Mouse (Mus musculus) ovary, postnatal 36 days (tissue): Measurements from ENCODE around the gene Ino80e.
A peak's percentile ranks its signal among the peaks of the same experiment; 100 is the strongest.
"Not testable (repeated sequence)": the region's sequence is repeated elsewhere in the genome, so short reads cannot be mapped to it uniquely, and the experiment has no call there.

Experiments
- DNase-seq: peaks from one replicate; pipeline ENCODE4 v3.0.0; 2022; ENCODE audit warnings: low spot score, mixed read lengths

Ino80e gene

DNA sequence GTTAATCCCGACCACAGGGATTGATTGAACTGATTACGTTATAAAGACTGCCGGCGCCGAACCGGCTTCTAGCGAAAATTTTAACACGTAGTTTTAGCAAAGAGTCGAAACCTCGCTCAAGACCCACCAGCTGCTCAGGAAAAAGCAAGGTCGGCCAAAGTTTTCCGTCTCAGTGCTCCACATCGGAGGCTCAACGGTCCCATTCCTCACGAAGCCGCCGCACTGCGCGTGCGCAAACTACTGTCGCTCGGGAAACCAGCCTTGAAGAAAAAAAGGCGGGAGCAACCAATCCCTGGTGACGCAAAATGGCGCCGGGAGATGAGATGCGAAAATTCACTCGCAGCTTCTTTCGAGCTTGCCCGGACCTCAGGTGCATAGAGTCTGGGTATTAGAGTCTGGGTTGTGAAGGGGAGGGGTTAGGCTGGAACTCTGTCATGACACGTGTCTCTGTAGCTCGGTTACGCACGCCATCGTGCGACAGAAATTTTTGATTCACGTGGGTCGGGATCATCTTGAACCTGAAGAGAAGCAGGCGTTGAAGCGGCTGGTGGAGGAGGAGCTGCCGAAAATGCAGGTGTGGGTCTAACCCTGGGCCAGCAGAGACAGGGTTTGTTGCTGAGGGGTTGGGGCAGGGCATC, at the start of gene Ino80e:
Gene Ino80e (minus strand): TSS at position 231 of the 638 bp plus-strand sequence.
- peak; percentile 91 for DNase-seq

DNA sequence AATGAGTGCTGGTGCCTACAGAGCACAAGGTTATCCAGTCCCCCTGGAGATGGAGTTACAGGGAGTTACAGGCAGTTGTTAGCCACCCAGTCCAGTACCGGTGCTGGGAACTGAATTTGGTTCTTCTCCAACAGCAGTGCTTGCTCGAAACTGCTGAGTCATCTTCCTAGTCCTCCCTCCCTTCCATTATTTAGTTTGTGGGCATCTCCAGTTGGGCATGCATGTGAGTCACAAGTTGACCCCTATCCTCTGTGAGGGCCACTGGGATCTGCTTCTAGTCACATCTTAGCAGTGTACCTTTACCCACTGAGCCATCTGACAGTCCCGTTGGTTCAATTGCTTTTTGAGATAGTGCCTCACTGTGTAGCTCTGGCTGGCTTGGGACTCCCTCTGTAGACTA, 43.4 kb upstream of the Ino80e start:
- no peak for DNase-seq

DNA sequence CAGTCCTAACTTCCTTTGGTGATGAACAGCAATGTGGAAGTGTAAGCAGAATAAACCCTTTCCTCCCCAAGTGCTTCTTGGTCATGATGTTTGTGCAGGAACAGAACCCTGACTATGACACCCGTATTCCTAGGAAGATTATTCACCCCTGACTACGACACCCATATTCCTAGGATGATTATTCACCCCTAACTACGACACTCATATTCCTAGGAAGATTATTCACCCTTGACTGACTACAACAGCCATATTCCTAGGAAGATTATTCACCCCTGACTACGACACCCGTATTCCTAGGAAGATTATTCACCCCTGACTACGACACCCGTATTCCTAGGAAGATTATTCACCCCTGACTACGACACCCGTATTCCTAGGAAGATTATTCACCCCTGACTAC, 37.6 kb upstream of the Ino80e start:
- DNase-seq, result not testable (repeated sequence)

DNA sequence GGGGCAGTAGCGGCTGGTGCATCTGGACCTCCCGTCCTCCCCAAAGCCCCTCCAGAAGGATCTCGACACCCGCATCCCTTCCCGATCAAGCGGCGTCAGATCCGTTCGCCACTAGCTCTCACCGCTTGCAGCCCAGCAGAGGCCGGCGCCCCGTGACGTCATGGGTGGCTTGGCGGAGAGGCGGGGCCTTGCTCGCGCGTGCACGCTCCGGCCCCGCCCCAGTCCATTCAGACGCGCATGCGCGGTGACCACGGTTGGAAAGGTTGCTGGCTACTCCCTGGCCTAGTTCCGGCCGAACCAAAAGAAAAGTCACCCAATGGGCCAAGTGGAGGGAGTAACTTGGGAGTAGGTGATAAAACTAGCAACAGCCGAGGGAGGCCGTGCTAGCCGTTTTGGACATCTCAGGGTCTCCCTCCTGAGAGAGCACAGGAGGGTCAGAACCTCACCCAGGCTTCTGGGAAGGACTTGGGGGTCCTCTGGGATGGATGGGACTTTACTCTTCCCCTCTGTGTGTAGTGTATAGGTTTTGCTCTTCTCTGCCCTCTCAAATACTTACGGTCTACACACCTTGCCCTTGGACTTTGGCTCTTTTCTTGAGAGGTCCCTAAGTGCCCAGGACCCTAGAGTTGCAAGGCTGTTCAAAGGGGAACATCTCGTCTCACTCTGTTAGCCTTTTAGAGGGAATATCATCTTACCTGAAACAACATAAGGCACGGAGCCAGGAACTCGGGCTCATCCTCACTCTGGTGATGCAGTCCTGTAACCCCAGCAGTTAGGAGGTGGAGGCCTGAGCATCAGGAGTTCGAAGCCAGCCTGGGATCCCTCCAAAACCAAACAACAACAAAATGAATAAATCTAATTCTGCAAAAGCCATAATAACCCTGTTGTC, 36.2 kb upstream of the Ino80e start:
- DNase-seq, result peak; percentile 98

DNA sequence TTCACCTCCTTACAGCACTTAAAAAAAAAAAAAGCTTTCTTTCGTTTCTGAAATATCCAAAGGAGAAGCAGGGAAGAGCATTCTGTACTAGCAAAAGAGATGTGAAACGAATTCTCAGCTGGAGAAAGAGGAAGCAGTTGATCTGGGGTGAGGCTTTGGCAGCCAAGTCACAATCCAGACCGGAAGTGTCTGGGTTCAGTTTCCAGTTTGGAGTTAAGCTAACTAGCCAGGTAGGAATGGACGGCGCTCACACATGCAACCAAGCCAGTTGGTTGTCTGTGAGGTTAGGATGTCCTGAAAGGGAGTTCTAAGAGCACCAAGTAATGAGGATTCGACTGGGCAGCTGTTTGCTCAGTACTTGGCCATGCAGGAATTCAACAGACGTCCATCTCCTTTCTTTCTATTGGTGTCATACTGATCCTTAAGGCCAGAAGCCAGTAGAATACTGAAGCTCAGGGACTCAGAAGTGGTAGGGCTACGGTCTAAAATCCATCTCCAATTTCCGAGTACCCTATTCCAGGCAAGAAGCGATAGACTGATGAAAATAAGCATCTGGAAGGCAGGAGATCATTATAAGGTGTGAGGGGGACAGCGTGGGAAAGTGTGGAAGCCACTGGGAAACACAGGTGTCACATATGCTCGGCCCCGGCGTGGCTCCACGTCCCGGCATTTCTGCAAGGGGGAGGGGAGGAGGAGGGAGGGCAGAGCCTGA, 35.4 kb upstream of the Ino80e start:
- DNase-seq, result no peak

DNA sequence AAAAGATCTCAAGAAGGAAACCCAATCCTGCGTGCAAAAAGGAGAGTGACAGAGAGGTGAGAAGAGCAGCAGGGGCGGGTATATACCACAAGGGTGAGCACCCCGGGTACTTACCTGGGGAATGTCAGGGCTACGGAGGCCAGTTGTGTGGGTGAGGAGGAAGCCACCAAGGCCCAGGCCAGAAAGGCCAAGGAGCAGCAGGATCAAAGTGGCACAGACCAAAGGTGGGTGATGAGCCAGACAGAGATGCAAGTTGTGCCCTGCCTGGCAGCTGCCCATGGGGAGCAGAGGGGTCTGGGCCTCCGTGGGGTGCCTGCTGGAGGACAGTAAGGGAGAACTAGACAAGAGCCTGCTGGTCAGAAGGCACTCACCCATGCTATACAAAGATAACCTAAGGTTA, 34.7 kb upstream of the Ino80e start:
- DNase-seq, result no peak

DNA sequence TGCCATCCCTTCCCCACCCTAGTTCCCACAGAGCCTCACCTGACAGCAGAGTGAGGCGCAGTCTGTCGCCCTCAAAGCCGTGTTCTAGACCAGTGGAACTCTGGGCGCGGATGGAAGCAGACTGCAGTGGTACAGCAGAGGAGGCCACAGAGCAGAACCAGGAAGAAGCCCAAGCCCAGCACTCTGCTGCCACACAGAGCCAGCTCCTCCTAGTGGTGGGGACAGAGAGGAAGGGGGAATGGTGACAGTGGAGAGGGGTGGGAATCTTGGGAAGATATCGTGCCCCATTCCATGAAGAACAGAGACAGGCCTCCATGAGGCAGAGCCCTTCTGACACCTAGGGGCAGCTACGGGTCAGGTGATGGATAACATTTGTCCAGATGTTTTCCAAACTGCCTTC, 26.7 kb upstream of the Ino80e start:
- DNase-seq, result no peak

DNA sequence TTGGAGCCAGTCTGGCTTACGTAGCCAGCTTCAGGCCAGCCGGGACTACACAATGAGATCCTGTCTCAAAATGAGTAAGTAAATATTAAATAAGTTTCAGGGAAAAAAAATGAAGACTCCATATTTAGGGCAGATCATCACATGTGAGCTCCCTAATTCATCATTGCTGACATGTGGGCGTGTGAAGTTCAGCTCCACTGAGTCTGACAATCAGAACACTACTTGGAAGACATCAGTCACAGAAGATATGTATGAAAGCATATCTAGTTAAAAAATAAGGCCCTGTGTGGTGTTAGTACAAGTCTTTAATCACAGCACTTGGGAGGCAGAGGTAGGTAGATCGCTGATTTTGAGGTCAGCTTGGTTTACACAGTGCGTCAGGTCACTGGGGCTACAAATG, 25.1 kb upstream of the Ino80e start:
- DNase-seq, result no peak

DNA sequence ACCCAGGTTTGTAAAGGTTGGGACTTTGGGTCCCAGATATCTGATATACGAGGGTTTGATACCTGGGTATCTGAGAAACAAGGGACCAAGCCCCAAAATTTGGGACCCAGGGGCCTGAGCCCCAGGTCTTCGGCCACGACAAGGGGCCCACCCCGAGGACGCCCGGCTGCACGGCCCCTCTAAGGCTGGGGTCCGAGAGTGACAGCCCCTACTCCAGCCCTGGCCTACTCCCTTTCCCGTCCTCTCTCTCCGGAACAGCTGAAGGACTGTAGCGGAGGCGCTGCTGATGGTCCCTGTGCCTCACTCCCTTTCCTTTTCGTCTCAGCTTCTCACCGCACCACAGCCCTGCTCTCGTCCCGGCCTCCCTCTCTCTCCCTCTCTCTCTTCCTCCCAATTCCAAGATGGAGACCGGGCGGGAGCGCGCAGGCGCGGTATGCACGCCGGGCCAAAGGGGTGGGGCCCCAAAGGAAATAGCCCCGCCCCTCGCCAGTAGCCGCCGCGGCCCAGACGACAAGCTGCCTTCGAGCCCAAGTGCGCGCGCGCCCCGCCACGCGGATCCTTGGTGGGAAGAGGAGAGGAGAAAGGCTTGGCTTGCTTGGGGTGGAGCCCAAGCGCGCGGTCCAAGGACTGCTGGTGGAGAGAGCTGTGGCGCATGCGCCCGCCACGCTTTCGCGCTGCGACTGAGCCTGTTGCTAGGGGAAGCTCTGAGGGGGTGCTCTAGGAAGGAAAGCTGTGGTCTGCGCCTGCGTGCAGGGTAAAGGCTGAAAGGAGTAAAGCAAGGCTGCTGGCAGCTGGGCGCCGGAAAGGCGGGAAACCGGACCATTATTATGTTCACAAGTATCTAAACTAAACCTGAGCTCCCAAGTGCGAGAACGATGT, 22.3 kb upstream of the Ino80e start, which contains the start of gene Taok2:
Gene Taok2 (minus strand): TSS at position 418 of the 879 bp plus-strand sequence.
- DNase-seq, result peak; percentile 98

DNA sequence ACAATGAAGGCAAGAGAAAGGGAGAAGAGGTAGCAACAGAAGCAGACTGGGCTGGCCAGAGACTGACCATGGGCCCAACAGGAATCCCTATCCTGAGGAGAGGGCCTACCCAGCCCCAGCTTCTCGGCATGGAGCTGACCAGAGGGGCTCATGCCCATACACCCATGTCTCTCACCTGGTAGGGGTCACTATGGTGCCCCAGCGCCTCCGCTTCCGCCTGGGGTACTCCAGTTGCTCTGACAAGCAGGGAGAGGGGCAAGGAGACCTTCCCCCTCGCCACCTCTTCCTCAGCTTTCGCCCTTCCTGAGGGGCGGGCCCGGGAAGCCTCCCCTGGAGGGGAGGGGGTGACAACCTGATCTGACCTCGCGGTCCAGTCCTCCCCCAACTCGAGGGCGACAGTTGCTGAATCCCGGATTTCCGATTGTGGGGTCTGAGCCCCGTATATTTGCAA, 21.6 kb upstream of the Ino80e start:
- no peak for DNase-seq

DNA sequence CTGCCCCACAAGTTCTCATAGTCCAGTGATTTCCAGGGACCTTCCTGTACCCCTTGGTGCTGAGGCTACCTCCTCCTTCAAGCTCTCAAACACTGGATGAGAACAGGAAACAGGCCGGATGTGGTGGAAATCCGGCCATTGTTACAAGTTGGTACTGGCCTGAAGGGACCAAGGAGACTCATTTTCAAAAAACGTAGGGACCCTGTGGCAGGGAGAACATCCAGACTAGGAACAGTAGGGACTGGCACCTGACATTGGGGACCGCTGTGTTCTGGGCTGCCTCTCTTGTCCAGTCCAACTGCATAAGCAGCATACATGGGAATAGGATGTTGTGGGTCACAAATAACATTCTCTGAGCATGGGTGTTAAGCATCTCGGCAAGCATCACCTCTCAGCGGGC, 18.9 kb upstream of the Ino80e start:
- DNase-seq, result no peak

DNA sequence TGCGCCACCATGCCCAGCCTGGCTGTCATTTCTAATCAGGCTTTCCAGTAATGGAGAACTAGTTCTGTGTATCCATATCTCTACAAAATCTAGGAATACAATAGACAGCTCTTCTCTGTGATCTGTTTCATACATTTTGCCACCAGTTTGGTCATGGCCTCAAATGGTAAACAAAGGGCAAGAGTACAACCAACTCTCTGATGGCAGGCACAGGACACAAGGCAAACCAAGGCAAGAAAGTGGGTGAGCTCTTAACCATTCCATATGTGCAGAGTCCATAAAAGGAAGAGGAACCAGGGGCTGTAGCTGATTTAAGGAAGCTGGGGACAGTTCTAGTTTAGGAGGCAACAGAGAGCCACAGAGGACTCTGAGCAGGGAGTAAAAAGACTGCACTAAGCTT, 15.1 kb upstream of the Ino80e start:
- no peak for DNase-seq

DNA sequence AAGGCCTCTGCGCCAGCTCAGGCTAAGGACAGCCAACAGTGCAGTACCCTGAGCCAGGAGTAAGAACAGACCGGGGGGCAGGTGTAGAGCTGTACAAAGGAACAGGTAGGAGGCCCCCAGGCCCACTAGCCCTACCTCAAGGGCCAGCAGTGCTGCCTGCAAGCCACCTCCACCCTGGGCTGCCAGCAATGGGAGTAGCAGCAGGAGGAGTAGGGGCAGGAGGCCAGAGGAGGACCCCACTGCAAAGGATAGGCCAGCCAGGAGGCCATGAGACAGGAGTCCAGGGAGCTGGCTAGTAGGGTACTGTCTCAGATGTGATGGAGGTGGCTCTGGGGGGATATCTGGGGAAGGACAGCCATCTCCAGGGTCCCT, 8.3 kb upstream of the Ino80e start:
- no peak for DNase-seq

DNA sequence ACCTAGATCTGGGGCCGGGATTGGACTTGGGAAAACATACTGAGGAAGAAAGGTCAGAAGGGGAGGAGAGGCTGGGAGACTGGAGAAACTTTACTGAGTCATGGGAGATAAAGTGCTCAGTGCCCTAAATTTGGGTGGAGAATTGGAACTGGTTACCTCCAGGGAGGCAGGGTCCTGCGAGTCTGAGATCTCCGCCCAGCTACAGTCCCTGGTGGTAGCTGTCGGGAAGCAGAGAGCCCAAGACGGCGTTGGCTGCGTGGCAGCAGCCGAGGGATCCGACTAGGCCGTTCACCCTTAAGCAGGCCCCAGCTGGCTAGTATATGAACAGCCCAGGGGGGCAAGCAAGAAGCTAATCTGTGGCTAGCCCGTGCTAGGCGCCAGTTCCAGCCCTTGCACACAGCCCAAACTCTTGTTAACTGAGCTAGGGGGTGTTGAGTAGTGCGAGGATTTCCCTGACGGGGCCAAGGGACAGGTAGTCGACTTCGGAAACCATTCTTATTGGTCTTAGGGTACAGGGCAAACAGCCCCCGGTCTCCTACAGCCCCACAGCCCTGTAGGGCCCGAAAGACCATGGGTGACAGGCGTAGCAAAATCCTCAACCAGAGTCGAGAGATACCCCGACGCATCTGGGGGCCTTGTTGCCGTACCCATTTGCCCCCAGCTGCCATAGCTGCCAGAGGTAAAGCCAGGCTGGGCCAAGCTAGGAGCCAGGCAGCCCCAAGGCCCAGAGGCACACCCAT, 7.8 kb upstream of the Ino80e start:
- DNase-seq, result no peak

DNA sequence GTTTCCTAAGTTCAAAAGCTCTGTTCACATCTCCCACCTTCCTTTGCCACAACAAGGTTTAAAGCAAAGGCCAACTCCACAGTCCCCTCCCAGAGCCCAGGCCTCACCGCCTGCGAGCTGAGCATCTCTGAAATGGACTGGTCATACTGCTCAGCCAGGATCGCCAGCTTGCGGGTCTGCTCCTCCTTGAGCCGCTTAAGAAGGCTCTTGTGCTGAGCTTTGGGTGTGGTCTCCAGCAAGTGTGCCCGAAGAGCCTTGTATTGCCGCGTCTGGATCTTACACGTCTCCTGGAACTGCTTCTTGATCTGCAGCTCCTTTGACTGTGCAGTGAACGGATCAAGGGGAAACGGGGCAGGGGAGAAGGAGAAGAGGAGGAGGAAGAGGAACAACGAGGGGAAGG, 5.8 kb upstream of the Ino80e start:
- DNase-seq, result no peak

DNA sequence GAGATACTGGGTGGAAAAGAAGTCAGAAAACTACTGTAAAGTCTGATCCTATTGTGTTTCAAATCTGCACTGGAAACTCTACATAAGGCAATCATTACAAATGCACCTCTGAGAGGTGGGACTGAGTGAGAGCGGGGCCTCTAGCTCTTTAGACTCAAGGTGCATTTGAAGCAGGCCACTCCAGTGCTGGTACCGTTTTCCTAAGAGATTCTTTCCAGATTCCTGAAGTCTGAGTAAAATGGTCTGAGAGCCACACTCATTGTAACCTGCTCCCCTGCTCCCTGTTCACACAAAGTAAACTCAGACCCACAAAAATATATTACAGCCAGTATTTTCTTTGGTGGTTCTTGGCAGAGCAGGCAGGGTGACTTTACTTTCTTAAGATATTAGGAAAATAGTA, 5.4 kb upstream of the Ino80e start:
- no peak for DNase-seq

DNA sequence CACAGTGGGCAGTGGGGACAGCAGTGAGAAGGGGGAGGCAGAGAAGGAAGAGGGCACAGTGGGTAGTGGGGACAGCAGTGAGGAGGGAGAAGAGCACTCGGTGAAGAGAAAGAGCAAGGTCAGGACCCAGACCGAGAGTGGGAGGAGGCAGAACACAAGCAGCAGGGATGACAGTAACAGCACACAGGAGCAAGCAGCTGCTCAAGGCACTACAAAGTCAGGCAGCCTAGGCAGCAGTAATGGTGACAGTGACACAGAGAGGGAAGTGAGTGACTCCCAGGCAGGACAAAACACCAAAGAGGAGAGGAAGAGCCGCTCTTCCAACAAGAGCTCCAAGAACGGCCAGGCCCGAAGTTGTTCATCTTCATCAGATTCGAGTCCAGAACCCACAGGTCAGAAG, 1.6 kb upstream of the Ino80e start:
- DNase-seq, result no peak

DNA sequence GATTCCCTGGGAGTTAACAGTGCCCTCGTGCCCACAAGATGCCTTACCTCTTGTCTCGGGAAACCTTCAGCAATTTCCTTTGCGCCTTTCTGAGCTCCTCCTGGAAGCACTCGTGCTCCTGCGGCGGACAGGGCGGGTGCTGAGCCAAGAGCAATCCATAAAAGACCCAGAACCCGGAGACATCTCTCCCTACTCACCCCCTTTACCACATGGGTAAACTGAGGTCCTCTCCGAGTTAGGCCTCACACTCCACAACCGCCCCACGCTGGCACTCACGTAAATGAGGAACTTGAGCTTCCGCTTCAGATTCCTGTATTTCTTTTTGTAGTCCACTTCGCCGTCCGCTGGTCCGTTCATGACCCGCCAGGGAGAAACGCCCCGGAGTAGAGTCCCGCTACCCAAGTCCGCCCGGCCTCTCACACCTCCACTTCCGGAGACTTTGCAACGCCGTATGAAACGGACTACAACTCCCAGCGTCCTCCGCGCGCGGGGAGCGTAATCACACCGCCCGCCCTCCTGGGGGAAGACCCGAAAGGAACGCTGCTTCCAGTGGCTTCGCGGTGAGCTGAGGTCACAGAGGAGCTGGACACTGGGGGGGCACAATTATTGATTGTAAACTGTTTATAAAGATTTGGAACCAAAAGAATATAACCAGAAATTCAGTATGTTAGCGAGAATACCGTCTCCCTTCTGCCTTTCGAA, 597 bp downstream of the Ino80e start, which contains the start of gene Hirip3:
Gene Hirip3 (plus strand): TSS at position 544 of the 702 bp plus-strand sequence.
- peak; percentile 93 for DNase-seq

DNA sequence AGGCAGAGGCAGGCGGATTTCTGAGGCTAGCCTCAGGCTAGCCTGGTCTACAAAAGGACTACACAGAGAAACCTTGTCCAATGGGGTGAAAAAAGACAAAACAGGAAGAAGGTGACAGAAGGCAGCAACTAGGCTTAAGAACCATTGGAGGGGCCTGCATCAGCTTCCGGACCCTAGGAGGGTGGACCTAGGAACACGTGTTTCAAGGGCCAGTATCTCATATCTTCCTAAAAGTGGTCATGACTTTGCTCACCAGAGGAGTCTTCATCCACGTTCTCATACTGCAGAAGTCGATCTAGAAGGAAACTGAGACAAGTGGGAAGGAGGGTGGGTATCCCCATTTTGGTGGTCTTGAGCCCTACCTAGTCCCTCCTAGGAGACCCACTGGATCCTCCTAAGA, 1.2 kb downstream of the Ino80e start:
- DNase-seq, result no peak

DNA sequence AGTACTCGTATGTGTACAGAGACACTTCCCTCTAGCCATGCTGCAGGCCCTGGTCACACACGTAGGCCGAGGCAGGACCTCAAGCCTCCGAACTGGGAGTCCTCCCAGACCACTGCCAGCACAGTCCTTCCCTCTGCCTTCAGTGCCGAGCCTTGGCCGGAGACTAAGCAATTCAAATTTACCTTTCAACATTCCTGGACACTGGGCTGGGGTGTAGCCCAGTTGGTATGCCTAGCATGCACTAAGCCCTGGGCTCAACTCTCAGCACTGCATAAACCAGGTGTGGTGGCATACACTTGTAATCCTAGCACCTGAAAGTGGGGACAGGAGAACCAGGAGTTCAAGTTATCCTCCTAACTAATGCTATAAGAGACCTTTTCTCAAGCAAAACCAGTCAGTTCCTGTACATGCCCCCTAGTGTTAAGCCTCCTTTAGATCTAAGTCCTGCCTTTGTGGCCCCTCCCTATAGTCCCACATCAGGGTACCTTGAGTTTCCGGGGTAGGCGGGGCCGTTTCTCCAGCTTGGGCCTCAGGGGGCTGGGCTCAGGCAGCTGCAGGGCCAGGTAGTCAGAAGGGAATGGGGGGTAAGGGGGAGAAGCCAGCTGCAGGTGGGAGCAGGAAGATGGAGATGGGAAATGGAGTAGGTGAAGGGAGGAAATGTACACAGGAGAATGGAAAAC, 5.3 kb downstream of the Ino80e start:
- DNase-seq, result no peak
